Mouse (Mus musculus): ENCODE measurements around the gene Olfr70. TPM values are rescaled to one million over a fixed set of nuclear protein-coding genes. Genes with fewer than 3 reads are reported as not detected.

The Olfr70 gene
- polyA plus RNA-seq, 2 experiments, result not detected

- ATAC-seq (ENCODE audit: low FRiP score, low read depth), result no peak
- no peak within 1 kb of the TSS for H3K9ac ChIP-seq (ENCODE audit: low read depth, low read length, severe bottlenecking)
- H3K4me1 ChIP-seq (ENCODE audit: control insufficient read depth, insufficient read depth, low read length), result peaks cover 21% of the 10 kb centered on the region
- no peak within 1 kb of the TSS for H3K4me2 ChIP-seq (replicated peaks; ENCODE audit: low read depth, low read length, severe bottlenecking)
- no peak for DNase-seq (ENCODE audit: low spot score)
- no peak within 1 kb of the TSS; the same call in 1 of the 2 replicates for H3K27ac ChIP-seq (replicated peaks; ENCODE audit: low read depth, low read length)
- TF ChIP-seq POLR2A (IDR thresholded peaks at IDR 0.05; ENCODE audit: borderline replicate concordance, extremely low read depth, insufficient read depth, insufficient read length), result no peak
- H3K27me3 ChIP-seq (ENCODE audit: control insufficient read depth, insufficient read depth, low read length), result no peaks in the 10 kb centered on the region
- no peaks in the 10 kb centered on the region for H3K9me3 ChIP-seq (ENCODE audit: control insufficient read depth, low read length)
- 61% methylated on average over 13 of the region's 14 CpGs for WGBS
- no peaks in the 10 kb centered on the region for H3K36me3 ChIP-seq (ENCODE audit: control insufficient read depth, insufficient read depth, low read length)
- H3K4me3 ChIP-seq (replicated peaks; ENCODE audit: low read length), result no peak within 1 kb of the TSS
Observed at GRCm38 (mm10) chr4:43729794-43730550, 29.4 kb upstream of the Olfr70 start, which contains the start of gene Spaar. Gene Spaar, plus strand, starts transcription at chr4:43730034.

GRCm38 (mm10) chr4:43729126-43729525 lies 28.5 kb upstream of the Olfr70 start:
- DNase-seq (ENCODE audit: low spot score), result no peak
- WGBS, result 69% methylated on average over 3 of the region's 3 CpGs
- Histone ChIP-seq H3K27ac (replicated peaks; ENCODE audit: low read depth, low read length) (no peak overlapping the region; the same call in 1 of the 2 replicates), H3K36me3 (ENCODE audit: control insufficient read depth, insufficient read depth, low read length) (no peaks in the 10 kb centered on the region), H3K9ac (ENCODE audit: low read depth, low read length, severe bottlenecking) (no peak overlapping the region), H3K4me3 (replicated peaks; ENCODE audit: low read length) (no peak overlapping the region), H3K4me2 (replicated peaks; ENCODE audit: low read depth, low read length, severe bottlenecking) (no peak overlapping the region), H3K27me3 (ENCODE audit: control insufficient read depth, insufficient read depth, low read length) (no peaks in the 10 kb centered on the region), H3K9me3 (ENCODE audit: control insufficient read depth, low read length) (no peaks in the 10 kb centered on the region), H3K4me1 (ENCODE audit: control insufficient read depth, insufficient read depth, low read length) (peaks cover 21% of the 10 kb centered on the region)
- no peak for TF ChIP-seq POLR2A (IDR thresholded peaks at IDR 0.05; ENCODE audit: borderline replicate concordance, extremely low read depth, insufficient read depth, insufficient read length)
- no peak for ATAC-seq (ENCODE audit: low FRiP score, low read depth)

- no peaks in the 10 kb centered on the region for H3K9me3 ChIP-seq (ENCODE audit: control insufficient read depth, low read length)
- peaks cover 21% of the 10 kb centered on the region for H3K4me1 ChIP-seq (ENCODE audit: control insufficient read depth, insufficient read depth, low read length)
- WGBS, result 42% methylated on average over 4 of the region's 5 CpGs
- no peak overlapping the region for H3K4me3 ChIP-seq (replicated peaks; ENCODE audit: low read length)
- no peak overlapping the region for H3K9ac ChIP-seq (ENCODE audit: low read depth, low read length, severe bottlenecking)
- no peaks in the 10 kb centered on the region for H3K27me3 ChIP-seq (ENCODE audit: control insufficient read depth, insufficient read depth, low read length)
- no peak for TF ChIP-seq POLR2A (IDR thresholded peaks at IDR 0.05; ENCODE audit: borderline replicate concordance, extremely low read depth, insufficient read depth, insufficient read length)
- H3K36me3 ChIP-seq (ENCODE audit: control insufficient read depth, insufficient read depth, low read length), result no peaks in the 10 kb centered on the region
- no peak for DNase-seq (ENCODE audit: low spot score)
- ATAC-seq (ENCODE audit: low FRiP score, low read depth), result no peak
- H3K4me2 ChIP-seq (replicated peaks; ENCODE audit: low read depth, low read length, severe bottlenecking), result no peak overlapping the region
- no peak overlapping the region; the same call in 1 of the 2 replicates for H3K27ac ChIP-seq (replicated peaks; ENCODE audit: low read depth, low read length)
Observed at GRCm38 (mm10) chr4:43728576-43728954, 28.0 kb upstream of the Olfr70 start.

- Histone ChIP-seq H3K4me2 (replicated peaks; ENCODE audit: low read depth, low read length, severe bottlenecking) (no peak overlapping the region), H3K4me3 (replicated peaks; ENCODE audit: low read length) (no peak overlapping the region), H3K9ac (ENCODE audit: low read depth, low read length, severe bottlenecking) (no peak overlapping the region), H3K27me3 (ENCODE audit: control insufficient read depth, insufficient read depth, low read length) (no peaks in the 10 kb centered on the region), H3K4me1 (ENCODE audit: control insufficient read depth, insufficient read depth, low read length) (peaks cover 21% of the 10 kb centered on the region), H3K36me3 (ENCODE audit: control insufficient read depth, insufficient read depth, low read length) (no peaks in the 10 kb centered on the region), H3K27ac (replicated peaks; ENCODE audit: low read depth, low read length) (peak overlapping the region; percentile 39; the same call in 1 of the 2 replicates), H3K9me3 (ENCODE audit: control insufficient read depth, low read length) (no peaks in the 10 kb centered on the region)
- TF ChIP-seq POLR2A (IDR thresholded peaks at IDR 0.05; ENCODE audit: borderline replicate concordance, extremely low read depth, insufficient read depth, insufficient read length), result no peak
- WGBS, result 78% methylated on average over 7 of the region's 7 CpGs
- no peak for ATAC-seq (ENCODE audit: low FRiP score, low read depth)
- DNase-seq (ENCODE audit: low spot score), result no peak
Observed at GRCm38 (mm10) chr4:43727718-43728575, 27.3 kb upstream of the Olfr70 start.

- WGBS, result 25% methylated on average over 3 of the region's 3 CpGs
- Histone ChIP-seq H3K9ac (ENCODE audit: low read depth, low read length, severe bottlenecking) (no peak within 1 kb of the TSS), H3K9me3 (ENCODE audit: control insufficient read depth, low read length) (no peaks in the 10 kb centered on the region), H3K4me3 (replicated peaks; ENCODE audit: low read length) (no peak within 1 kb of the TSS), H3K4me2 (replicated peaks; ENCODE audit: low read depth, low read length, severe bottlenecking) (no peak within 1 kb of the TSS), H3K36me3 (ENCODE audit: control insufficient read depth, insufficient read depth, low read length) (no peaks in the 10 kb centered on the region), H3K27ac (replicated peaks; ENCODE audit: low read depth, low read length) (peak within 1 kb of the TSS; percentile 39; the same call in 1 of the 2 replicates), H3K4me1 (ENCODE audit: control insufficient read depth, insufficient read depth, low read length) (peaks cover 18% of the 10 kb centered on the region), H3K27me3 (ENCODE audit: control insufficient read depth, insufficient read depth, low read length) (no peaks in the 10 kb centered on the region)
- no peak for TF ChIP-seq POLR2A (IDR thresholded peaks at IDR 0.05; ENCODE audit: borderline replicate concordance, extremely low read depth, insufficient read depth, insufficient read length)
- DNase-seq (ENCODE audit: low spot score), result peak; percentile 76
- ATAC-seq (ENCODE audit: low FRiP score, low read depth), result peak; percentile 63
Observed at GRCm38 (mm10) chr4:43726995-43727394, 26.4 kb upstream of the Olfr70 start, which contains the start of gene Hrct1. Gene Hrct1, plus strand, starts transcription at chr4:43727188.

Measured in limb, embryonic 14.5 days (tissue).